Mouse (Mus musculus): ENCODE measurements around the gene Atp5h. TPM values are rescaled to one million over a fixed set of nuclear protein-coding genes. Genes with fewer than 3 reads are reported as not detected.

The Atp5h gene
- polyA plus RNA-seq (2012; rRNA removed): 34.5 and 40.4 TPM in 2 replicates

- Histone ChIP-seq H3K27ac (ENCODE audit: insufficient read depth, low read length) (peak within 1 kb of the TSS; percentile 60), H3K27me3 (ENCODE audit: control insufficient read depth, insufficient read depth, low read length) (no peaks in the 10 kb centered on the region), H3K4me3 (ENCODE audit: extremely low read depth, insufficient read depth, insufficient read length) (peak within 1 kb of the TSS; percentile 93), H3K36me3 (ENCODE audit: control insufficient read depth, insufficient read depth, low read length) (peaks cover 9% of the 10 kb centered on the region), H3K4me1 (ENCODE audit: control insufficient read depth, insufficient read depth, insufficient read length) (peaks cover 6% of the 10 kb centered on the region)
- TF ChIP-seq CTCF (IDR thresholded peaks at IDR 0.05; ENCODE audit: extremely low read depth, insufficient read depth, insufficient read length, insufficient replicate concordance) (no peak), POLR2A (IDR thresholded peaks at IDR 0.05; ENCODE audit: low read depth, low read length) (peak; percentile 26)
- DNase-seq (ENCODE audit: low read depth in 1 of 2, low spot score in 2 of 2): peak; percentile 91
- WGBS: under 1% methylated on average over 53 of the region's 56 CpGs
These were observed at the start of gene Atp5h, which contains the start of gene Kctd2 for GRCm38 (mm10) chr11:115419531-115420237. Atp5h (minus strand) TSS chr11:115419962. Kctd2 (plus strand) TSS chr11:115420128.

- no peak for DNase-seq (ENCODE audit: low read depth in 1 of 2, low spot score in 2 of 2)
- Histone ChIP-seq H3K27ac (ENCODE audit: insufficient read depth, low read length) (no peak overlapping the region), H3K36me3 (ENCODE audit: control insufficient read depth, insufficient read depth, low read length) (no peaks in the 10 kb centered on the region), H3K27me3 (ENCODE audit: control insufficient read depth, insufficient read depth, low read length) (no peaks in the 10 kb centered on the region), H3K4me3 (ENCODE audit: extremely low read depth, insufficient read depth, insufficient read length) (no peak overlapping the region), H3K4me1 (ENCODE audit: control insufficient read depth, insufficient read depth, insufficient read length) (no peaks in the 10 kb centered on the region; the same call in 1 of the 2 replicates)
- WGBS: 82% methylated on average over 4 of the region's 4 CpGs
- no peak for TF ChIP-seq POLR2A (IDR thresholded peaks at IDR 0.05; ENCODE audit: low read depth, low read length)
- TF ChIP-seq CTCF (IDR thresholded peaks at IDR 0.05; ENCODE audit: extremely low read depth, insufficient read depth, insufficient read length, insufficient replicate concordance): no peak
These were observed 47.5 kb upstream of the Atp5h start for GRCm38 (mm10) chr11:115467217-115467618.

GRCm38 (mm10) chr11:115464851-115465250 lies 45.1 kb upstream of the Atp5h start:
- Histone ChIP-seq H3K27me3 (ENCODE audit: control insufficient read depth, insufficient read depth, low read length) (no peaks in the 10 kb centered on the region), H3K27ac (ENCODE audit: insufficient read depth, low read length) (peak overlapping the region; percentile 26), H3K4me3 (ENCODE audit: extremely low read depth, insufficient read depth, insufficient read length) (peak overlapping the region; percentile 26; the same call in 1 of the 2 replicates), H3K36me3 (ENCODE audit: control insufficient read depth, insufficient read depth, low read length) (no peaks in the 10 kb centered on the region), H3K4me1 (ENCODE audit: control insufficient read depth, insufficient read depth, insufficient read length) (no peaks in the 10 kb centered on the region; the same call in 1 of the 2 replicates)
- no peak for TF ChIP-seq CTCF (IDR thresholded peaks at IDR 0.05; ENCODE audit: extremely low read depth, insufficient read depth, insufficient read length, insufficient replicate concordance)
- no peak for TF ChIP-seq POLR2A (IDR thresholded peaks at IDR 0.05; ENCODE audit: low read depth, low read length)
- WGBS: 62% methylated on average over 8 of the region's 8 CpGs
- DNase-seq (ENCODE audit: low read depth in 1 of 2, low spot score in 2 of 2): no peak

- no peaks in the 10 kb centered on the region for H3K27me3 ChIP-seq (ENCODE audit: control insufficient read depth, insufficient read depth, low read length)
- TF ChIP-seq POLR2A (IDR thresholded peaks at IDR 0.05; ENCODE audit: low read depth, low read length) (no peak), CTCF (IDR thresholded peaks at IDR 0.05; ENCODE audit: extremely low read depth, insufficient read depth, insufficient read length, insufficient replicate concordance) (no peak)
- no peaks in the 10 kb centered on the region; the same call in 1 of the 2 replicates for H3K4me1 ChIP-seq (ENCODE audit: control insufficient read depth, insufficient read depth, insufficient read length)
- H3K36me3 ChIP-seq (ENCODE audit: control insufficient read depth, insufficient read depth, low read length): no peaks in the 10 kb centered on the region
- H3K27ac ChIP-seq (ENCODE audit: insufficient read depth, low read length): peak overlapping the region; percentile 64
- peak overlapping the region; percentile 21; the same call in 1 of the 2 replicates for H3K4me3 ChIP-seq (ENCODE audit: extremely low read depth, insufficient read depth, insufficient read length)
- WGBS: 47% methylated on average over 11 of the region's 11 CpGs
- no peak for DNase-seq (ENCODE audit: low read depth in 1 of 2, low spot score in 2 of 2)
These were observed 43.6 kb upstream of the Atp5h start for GRCm38 (mm10) chr11:115463397-115463796.

- DNase-seq (ENCODE audit: low read depth in 1 of 2, low spot score in 2 of 2): no peak
- Histone ChIP-seq H3K36me3 (ENCODE audit: control insufficient read depth, insufficient read depth, low read length) (no peaks in the 10 kb centered on the region), H3K27me3 (ENCODE audit: control insufficient read depth, insufficient read depth, low read length) (no peaks in the 10 kb centered on the region), H3K4me3 (ENCODE audit: extremely low read depth, insufficient read depth, insufficient read length) (peak within 1 kb of the TSS; percentile 21; the same call in 1 of the 2 replicates), H3K4me1 (ENCODE audit: control insufficient read depth, insufficient read depth, insufficient read length) (no peaks in the 10 kb centered on the region; the same call in 1 of the 2 replicates), H3K27ac (ENCODE audit: insufficient read depth, low read length) (peak within 1 kb of the TSS; percentile 59)
- WGBS: 48% methylated on average over 16 of the region's 16 CpGs
- TF ChIP-seq POLR2A (IDR thresholded peaks at IDR 0.05; ENCODE audit: low read depth, low read length): no peak
- TF ChIP-seq CTCF (IDR thresholded peaks at IDR 0.05; ENCODE audit: extremely low read depth, insufficient read depth, insufficient read length, insufficient replicate concordance): no peak
These were observed 42.6 kb upstream of the Atp5h start, which contains the start of gene Slc16a5 for GRCm38 (mm10) chr11:115462243-115462891. Slc16a5 (plus strand) TSS chr11:115462474.

- no peak for DNase-seq (ENCODE audit: low read depth in 1 of 2, low spot score in 2 of 2)
- WGBS: 64% methylated on average over 5 of the region's 5 CpGs
- no peaks in the 10 kb centered on the region; the same call in 1 of the 2 replicates for H3K4me1 ChIP-seq (ENCODE audit: control insufficient read depth, insufficient read depth, insufficient read length)
- no peaks in the 10 kb centered on the region for H3K36me3 ChIP-seq (ENCODE audit: control insufficient read depth, insufficient read depth, low read length)
- no peaks in the 10 kb centered on the region for H3K27me3 ChIP-seq (ENCODE audit: control insufficient read depth, insufficient read depth, low read length)
- TF ChIP-seq POLR2A (IDR thresholded peaks at IDR 0.05; ENCODE audit: low read depth, low read length): no peak
- no peak for TF ChIP-seq CTCF (IDR thresholded peaks at IDR 0.05; ENCODE audit: extremely low read depth, insufficient read depth, insufficient read length, insufficient replicate concordance)
- peak overlapping the region; percentile 59 for H3K27ac ChIP-seq (ENCODE audit: insufficient read depth, low read length)
- no peak overlapping the region; the same call in 1 of the 2 replicates for H3K4me3 ChIP-seq (ENCODE audit: extremely low read depth, insufficient read depth, insufficient read length)
These were observed 42.1 kb upstream of the Atp5h start for GRCm38 (mm10) chr11:115461846-115462242.
